Mouse (Mus musculus) gastrocnemius, adult 2 months (tissue): ENCODE results near the gene Pck2. TPM values are rescaled to one million over a fixed set of nuclear protein-coding genes. Genes with fewer than 3 reads are reported as not detected.

ENCODE experiments used
- DNase-seq: peaks from one replicate; pipeline ENCODE4 v3.0.0; 2022
- H3K27ac ChIP-seq: fragments of 200-600 bp; 2 replicates; pipeline ENCODE4 v1.8.1; 2022; ENCODE audit warnings: mild to moderate bottlenecking
- H3K4me3 ChIP-seq: fragments of 200-600 bp; 2 replicates; pipeline ENCODE4 v1.8.1; 2022; ENCODE audit warnings: mild to moderate bottlenecking, moderate library complexity
- CTCF ChIP-seq: fragments of 200-600 bp; IDR thresholded peaks from 2 replicates; pipeline ENCODE4 v1.8.1; 2022; ENCODE audit warnings: antibody characterized with exemption, mild to moderate bottlenecking, moderate library complexity
- intact Hi-C: fragments of 180-260 bp; cut with DNase I; formaldehyde crosslinking; loops from one replicate; pipeline ENCODE4 v1.15.1; 2025
- total RNA-seq, 2 experiments: library from RNA; stranded (reverse); gene quantifications; 2 replicates each; pipeline ENCODE4 v1.2.3; 2021

The Pck2 gene
- total RNA-seq, 2 experiments from 2014 or later, result 3.5 to 4.2 TPM

DNA sequence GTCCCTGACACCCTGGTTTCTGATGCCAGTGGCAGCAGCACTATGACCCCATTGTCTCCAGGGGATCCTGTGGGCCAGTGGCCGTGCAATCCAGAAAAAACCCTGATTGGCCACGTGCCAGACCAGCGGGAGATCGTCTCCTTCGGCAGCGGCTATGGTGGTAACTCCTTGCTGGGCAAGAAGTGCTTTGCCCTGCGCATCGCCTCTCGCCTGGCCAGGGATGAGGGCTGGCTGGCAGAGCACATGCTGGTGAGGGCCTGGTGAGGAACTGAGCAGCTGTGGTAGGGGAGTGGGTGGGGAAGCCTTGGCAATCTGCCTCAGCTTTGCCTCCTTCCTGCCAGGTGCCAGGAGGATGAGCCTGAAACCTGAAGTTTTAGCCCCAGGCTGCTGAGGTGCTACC is 4.3 kb downstream of the Pck2 start:
- TF ChIP-seq CTCF, result no peak
- DNase-seq, result no peak
- intact Hi-C loops, result no loop called here
- H3K4me3 ChIP-seq, result no peak overlapping the region
- H3K27ac ChIP-seq, result no peak overlapping the region

DNA sequence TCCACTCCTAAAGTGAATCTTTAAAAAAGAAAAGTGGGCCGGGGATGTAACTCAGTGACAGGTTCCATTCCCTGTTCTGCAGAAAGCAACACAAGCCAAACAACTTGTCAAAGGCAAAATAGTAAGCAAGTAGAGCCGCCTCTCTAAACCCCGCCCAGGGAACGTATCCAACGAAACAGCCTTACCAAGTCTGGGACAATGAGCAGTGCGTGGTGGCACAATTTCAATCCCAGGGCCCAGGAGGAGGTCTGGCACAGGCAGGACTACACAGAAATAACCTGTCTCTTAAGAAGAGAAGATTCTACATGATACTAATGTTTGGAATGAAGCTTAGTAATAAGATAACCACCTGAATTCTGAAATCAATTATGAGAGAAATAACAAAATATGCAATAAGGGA is 10.1 kb downstream of the Pck2 start:
- intact Hi-C loops, result no loop called here
- no peak overlapping the region for H3K27ac ChIP-seq
- H3K4me3 ChIP-seq, result no peak overlapping the region
- TF ChIP-seq CTCF, result no peak
- no peak for DNase-seq

DNA sequence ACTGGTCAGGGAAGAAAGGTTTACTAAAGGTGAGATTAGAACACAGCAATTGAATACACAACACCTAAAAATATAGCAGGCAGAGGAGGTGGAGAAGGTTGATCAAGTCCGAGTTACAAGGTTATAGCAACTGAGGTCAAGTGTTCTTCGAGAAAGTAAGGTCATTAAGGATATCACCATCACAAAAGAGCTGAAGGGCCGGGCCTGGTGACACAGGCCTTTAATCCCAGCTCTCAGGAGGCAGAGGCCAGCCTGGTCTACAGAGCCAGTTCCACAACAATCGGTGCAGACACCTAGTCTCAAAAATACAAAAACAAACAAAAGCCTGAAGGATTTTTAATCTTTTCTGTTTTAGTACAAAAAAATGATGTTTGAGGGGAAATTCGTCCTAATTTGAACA is 11.3 kb downstream of the Pck2 start:
- no peak for DNase-seq
- no peak overlapping the region for H3K4me3 ChIP-seq
- no peak overlapping the region for H3K27ac ChIP-seq
- TF ChIP-seq CTCF, result no peak
- intact Hi-C loops, result no loop called here

DNA sequence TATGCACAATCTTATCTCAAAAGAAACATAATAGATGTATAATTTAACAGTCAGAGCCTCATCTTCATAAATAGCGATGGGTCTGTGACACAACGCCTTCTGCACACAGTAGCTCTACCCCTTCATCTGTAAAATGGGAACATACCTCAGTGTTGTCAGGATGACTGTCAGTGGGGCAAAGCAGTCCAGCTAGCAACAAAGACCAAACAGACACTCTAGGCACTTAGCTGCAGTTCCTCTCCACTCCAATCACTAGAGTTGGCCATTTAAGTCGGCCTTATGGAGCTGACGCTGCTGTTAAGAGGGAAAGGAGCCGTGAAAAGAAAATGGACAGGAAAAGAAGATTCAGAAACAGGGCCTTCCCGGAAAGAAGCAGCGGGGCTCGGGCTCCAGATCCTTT is 11.7 kb downstream of the Pck2 start:
- Histone ChIP-seq H3K4me3 (no peak overlapping the region), H3K27ac (no peak overlapping the region)
- DNase-seq, result no peak
- no peak for TF ChIP-seq CTCF
- intact Hi-C loops, result no loop called here

DNA sequence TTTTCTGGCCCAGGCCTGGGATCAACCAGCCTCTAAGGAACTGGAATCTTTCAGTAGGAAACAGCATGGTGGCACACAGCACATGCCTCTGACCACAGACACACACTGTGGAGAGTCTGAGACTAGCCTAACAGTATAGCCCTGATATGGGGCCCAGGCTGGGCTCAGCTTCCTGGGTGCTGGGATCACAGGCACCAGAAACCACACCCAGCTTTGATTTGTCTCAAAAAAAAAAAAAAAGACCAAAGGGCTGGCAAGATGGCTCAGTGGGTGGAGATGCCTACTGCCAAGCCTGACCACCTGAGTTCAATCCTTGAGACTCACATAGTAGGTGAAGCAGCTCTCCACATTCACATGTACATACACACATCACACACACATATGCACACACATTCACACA is 14.6 kb downstream of the Pck2 start:
- no peak overlapping the region for H3K27ac ChIP-seq
- no peak for DNase-seq
- TF ChIP-seq CTCF, result no peak
- no peak overlapping the region for H3K4me3 ChIP-seq
- intact Hi-C loops, result loop anchor here (5.0 kb wide), 1 partner anchor 48 kb away; the partner anchor contains the start of gene Irf9

DNA sequence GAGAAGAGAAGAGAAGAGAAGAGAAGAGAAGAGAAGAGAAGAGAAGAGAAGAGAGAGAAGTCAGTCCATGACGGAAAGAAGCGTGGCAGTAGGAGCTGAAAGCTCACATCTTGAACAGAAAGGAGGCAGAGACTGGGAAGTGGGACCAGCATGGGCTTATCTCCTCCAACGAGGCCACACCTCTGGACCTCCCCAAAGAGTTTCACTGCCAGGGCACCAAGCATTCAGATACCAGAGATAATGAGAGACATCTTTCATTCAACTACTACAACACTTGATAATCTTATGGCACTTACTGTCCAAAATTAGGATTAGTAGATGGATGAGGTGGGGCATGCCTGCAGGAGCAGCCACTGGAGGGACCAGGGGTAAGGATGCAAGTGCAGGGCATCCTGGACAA is 15.7 kb downstream of the Pck2 start:
- Histone ChIP-seq H3K4me3 (no peak overlapping the region), H3K27ac (no peak overlapping the region)
- intact Hi-C loops, result loop anchor here (2.0 to 5.0 kb wide), 2 partner anchors 47 to 59 kb away; partner anchors contain the start of gene Irf9
- TF ChIP-seq CTCF, result no peak
- no peak for DNase-seq

DNA sequence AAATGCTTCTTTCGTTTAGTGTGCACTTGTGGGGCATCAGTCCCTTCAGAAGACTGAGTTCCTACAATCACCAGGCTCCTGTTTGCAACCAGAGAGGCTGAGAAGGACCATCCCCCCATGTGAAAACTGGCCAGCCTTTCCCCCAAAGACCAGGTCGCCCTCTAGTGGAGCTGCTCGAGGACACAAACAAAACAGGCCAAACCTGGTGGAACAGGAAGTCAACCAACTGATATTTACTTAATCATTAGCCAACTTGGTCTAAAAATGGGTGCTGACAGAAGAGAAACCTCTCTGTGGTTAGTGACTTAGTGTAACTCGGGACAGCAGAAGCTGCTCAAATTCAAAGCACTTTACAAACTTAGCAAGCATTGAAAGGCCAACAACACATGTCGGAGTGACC is 16.9 kb downstream of the Pck2 start:
- Histone ChIP-seq H3K4me3 (no peak overlapping the region), H3K27ac (peak overlapping the region; percentile 96)
- DNase-seq, result peak; percentile 85
- intact Hi-C loops, result loop anchor here (2.0 to 5.0 kb wide), 2 partner anchors 45 to 60 kb away; partner anchors contain the start of gene Irf9
- TF ChIP-seq CTCF, result peak; percentile 85

DNA sequence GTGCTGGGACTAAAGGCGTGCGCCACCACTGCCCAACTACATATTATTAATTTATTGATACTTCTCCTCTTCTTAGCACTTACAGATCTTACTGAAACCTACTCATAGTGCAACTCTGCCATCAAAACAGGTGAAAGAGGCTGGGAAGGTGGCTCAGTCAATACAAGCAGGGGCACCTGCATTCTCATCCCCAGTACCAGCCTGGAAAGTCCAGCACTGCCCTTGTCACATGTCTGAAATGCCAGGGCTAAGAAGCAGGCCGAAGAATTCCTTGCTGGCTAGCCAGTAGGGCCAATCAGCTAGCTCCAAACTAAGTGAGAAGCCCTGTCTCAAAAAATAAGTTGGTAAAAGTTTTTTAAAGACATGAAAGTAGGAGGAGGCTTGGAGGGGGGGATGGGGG is 17.5 kb downstream of the Pck2 start:
- TF ChIP-seq CTCF, result no peak
- DNase-seq, result no peak
- Histone ChIP-seq H3K27ac (peak overlapping the region; percentile 96), H3K4me3 (no peak overlapping the region)
- intact Hi-C loops, result loop anchor here (2.0 to 5.0 kb wide), 2 partner anchors 45 to 61 kb away; partner anchors contain the start of gene Irf9

DNA sequence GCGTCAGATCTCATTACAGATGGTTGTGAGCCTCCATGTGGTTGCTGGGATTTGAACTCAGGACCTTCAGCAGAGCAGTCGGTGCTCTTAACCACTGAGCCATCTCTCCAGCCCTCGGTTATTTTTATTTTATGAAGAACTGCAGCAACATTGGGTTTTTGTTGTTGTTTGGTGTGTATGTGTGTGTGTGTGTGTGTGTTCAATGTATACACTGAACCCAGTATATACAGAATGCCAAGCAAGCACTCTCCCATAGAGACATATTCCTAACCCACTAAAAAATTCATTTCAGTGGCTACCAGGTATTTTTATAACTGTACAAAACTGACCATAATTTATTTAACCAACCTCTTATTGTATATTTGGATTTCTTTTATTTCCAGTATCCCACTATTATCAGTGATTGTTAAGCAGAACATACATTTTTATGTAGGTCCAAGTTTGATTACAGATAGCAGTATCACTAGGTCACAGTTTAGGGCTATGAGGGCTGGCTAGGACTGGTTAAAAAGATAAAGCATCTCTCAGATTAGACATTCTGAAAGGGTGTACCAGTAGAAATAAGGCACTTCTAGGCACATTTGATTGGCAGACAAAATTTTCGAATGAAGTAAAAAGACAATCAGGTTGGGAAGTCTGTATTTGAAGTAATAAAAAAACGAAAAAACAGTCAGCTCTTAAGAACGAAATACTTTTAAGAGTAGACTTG is 18.8 kb downstream of the Pck2 start:
- peak overlapping the region; percentile 96 for H3K27ac ChIP-seq
- H3K4me3 ChIP-seq, result peak overlapping the region; percentile 74
- no peak for DNase-seq
- intact Hi-C loops, result loop anchor here (5.0 kb wide), 1 partner anchor 43 kb away; the partner anchor contains the start of gene Irf9
- no peak; the same call in 1 of the 2 replicates for TF ChIP-seq CTCF

DNA sequence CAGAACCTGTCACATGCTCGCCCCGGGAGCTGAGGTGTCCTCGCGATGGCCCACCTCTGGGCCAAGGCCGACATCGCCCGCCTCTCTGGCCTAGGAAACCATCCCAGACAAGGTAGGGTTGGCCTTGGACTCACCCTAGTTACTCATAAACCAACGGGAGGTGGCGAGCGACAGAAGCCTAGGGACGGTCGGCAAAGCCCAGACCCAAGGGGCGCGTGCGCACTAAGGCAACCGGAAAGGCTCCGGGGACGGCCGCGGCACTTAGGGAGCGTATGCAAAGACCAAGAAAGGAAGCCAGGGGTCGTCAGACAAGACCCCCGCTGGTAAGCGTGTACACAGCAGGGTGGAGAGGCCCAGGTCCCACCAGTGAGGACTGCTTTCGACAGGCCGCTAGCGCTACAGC is 19.7 kb downstream of the Pck2 start, which contains the start of gene Dcaf11:
Dcaf11 (plus strand) TSS at position 208 of the 403 bp plus-strand sequence.
- Histone ChIP-seq H3K27ac (peak within 1 kb of the TSS; percentile 96), H3K4me3 (peak within 1 kb of the TSS; percentile 74)
- intact Hi-C loops, result loop anchor here (2.0 to 5.0 kb wide), 2 partner anchors 15 to 43 kb away; partner anchors contain the start of genes Fitm1 and Irf9
- TF ChIP-seq CTCF, result peak; percentile 34; the same call in 1 of the 2 replicates
- DNase-seq, result peak; percentile 96

DNA sequence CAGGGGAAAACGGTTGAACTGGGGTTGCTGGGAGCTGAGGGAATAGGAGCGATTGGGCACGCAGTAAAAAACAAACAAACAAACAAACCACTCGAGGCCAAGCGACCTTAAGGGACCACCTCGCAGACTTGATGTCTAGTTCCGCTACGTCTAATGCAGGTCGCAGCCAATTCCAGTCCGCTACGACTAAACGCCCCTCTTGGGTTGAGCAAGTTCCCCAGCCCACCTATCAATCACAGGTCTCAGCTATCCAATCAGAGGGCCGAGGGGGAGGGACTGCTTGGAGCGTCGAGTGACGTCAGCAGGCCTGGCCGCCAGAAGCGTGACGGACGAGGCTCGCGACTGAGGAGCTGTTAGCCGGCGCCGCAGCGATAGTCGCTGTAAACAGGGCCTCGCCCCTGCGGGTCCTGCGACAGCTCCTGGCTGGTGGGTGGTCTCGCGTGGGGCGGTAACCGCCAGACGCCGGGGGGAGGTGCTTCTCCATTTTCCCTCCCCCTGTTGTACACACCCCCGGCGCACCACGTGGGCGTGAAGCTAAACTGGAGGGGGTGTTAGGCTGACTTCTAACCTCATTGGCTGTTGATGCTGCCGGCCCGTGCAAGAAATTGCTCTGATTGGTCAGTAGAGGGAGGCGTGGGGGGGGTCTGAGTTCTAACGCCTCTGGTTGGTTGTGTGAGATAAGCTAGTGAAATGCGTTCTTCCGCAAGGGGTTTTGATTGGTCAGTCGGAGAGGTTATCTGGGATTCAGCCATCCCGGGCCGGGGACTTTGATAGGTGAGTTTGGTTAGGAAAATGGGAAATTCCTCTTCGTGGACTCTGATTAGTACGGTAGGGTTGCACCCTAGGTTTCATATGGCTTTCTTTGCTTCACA is 20.4 kb downstream of the Pck2 start, which contains the start of gene A730061H03Rik:
A730061H03Rik (minus strand) TSS at position 205 of the 872 bp plus-strand sequence.
- TF ChIP-seq CTCF, result no peak
- peak within 1 kb of the TSS; percentile 96 for H3K27ac ChIP-seq
- intact Hi-C loops, result loop anchor here (2.0 kb wide), 1 partner anchor 14 kb away; the partner anchor contains the start of gene Fitm1
- peak; percentile 98 for DNase-seq
- H3K4me3 ChIP-seq, result peak within 1 kb of the TSS; percentile 74

DNA sequence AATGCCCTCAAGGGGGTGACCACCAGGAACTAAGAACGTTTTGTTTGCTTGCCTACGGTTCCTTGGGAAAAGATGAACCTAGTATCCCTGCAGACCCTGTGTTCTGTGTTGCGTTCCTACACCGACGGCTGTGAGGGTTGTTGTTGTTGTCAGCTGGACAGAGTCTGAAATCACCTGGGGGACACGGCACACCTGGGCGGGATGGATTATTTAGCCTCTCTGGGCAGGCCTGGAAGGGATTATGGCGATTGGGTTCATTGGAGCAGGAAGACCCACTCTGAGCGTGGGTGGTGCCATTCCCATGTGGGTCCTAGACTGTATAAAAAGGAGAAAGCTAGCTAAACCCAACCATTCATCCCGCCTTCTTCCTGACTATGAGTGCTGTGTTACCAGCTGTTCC is 21.8 kb downstream of the Pck2 start:
- H3K27ac ChIP-seq, result peak overlapping the region; percentile 96; the same call in 1 of the 2 replicates
- DNase-seq, result no peak
- peak overlapping the region; percentile 74 for H3K4me3 ChIP-seq
- intact Hi-C loops, result loop anchor here (2.0 kb wide), 1 partner anchor 13 kb away; the partner anchor contains the start of gene Fitm1
- TF ChIP-seq CTCF, result no peak

DNA sequence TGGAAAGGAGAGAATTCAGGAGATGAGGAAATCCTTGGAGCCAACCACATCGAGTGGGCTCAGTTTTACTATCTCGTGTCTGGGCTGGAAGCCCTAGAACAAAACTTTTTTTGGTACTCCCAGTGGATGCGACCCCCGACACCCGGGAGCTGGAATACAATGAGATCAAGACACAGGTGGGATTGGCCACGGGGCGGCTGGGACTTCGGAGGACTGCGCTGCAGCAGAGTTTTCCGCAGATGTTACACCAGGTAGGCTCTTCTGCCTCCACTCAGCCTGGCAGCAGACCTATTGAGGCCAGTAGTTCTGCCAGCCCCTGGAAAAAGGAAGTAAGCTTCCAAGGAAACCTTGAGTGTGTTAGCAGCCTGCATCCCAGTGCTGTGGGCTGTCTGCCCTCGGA is 23.2 kb downstream of the Pck2 start:
- intact Hi-C loops, result no loop called here
- DNase-seq, result no peak
- no peak overlapping the region for H3K27ac ChIP-seq
- no peak overlapping the region for H3K4me3 ChIP-seq
- TF ChIP-seq CTCF, result no peak
